Mouse (Mus musculus) heart, embryonic 15.5 days (tissue): ENCODE results near the gene Gm1043. TPM values are rescaled to one million over a fixed set of nuclear protein-coding genes. Genes with fewer than 3 reads are reported as not detected.

Experiments
- ATAC-seq: fragments of 200-750 bp; cut with Nextera tagmentation; replicated peaks from 2 replicates; pipeline ENCODE4 v1.8.0; 2017; ENCODE audit warnings: low read depth, moderate TSS enrichment; ENCODE audit not compliant: insufficient number of reproducible peaks, insufficient read depth, low FRiP score
- H3K27ac ChIP-seq: fragments of 300-500 bp; sonication (generic); 2 replicates; pipeline ENCODE4 v1.5.1; 2015; ENCODE audit warnings: mild to moderate bottlenecking, inconsistent platforms
- H3K27me3 ChIP-seq: fragments of 300-500 bp; sonication (generic); 2 replicates; pipeline ENCODE4 v1.6.1; 2015; ENCODE audit warnings: inconsistent platforms
- H3K36me3 ChIP-seq: fragments of 300-500 bp; sonication (generic); 2 replicates; pipeline ENCODE4 v1.6.1; 2015; ENCODE audit warnings: mild to moderate bottlenecking, inconsistent platforms
- H3K4me1 ChIP-seq: fragments of 300-500 bp; sonication (generic); replicated peaks from 2 replicates; pipeline ENCODE4 v1.6.1; 2015; ENCODE audit warnings: inconsistent platforms
- H3K4me2 ChIP-seq: fragments of 300-500 bp; sonication (generic); 2 replicates; pipeline ENCODE4 v1.6.1; 2015; ENCODE audit warnings: inconsistent platforms, mild to moderate bottlenecking, moderate library complexity
- H3K4me3 ChIP-seq: fragments of 300-500 bp; sonication (generic); 2 replicates; pipeline ENCODE4 v1.5.1; 2015; ENCODE audit warnings: mild to moderate bottlenecking, inconsistent platforms
- H3K9ac ChIP-seq: fragments of 300-500 bp; sonication (generic); 2 replicates; pipeline ENCODE4 v1.6.1; 2015; ENCODE audit warnings: mild to moderate bottlenecking, inconsistent platforms
- H3K9me3 ChIP-seq: fragments of 300-500 bp; sonication (generic); replicated peaks from 2 replicates; pipeline ENCODE4 v1.6.1; 2016; ENCODE audit warnings: inconsistent platforms
- WGBS: fragments of 180-500 bp; shearing (Covaris S2); methylation state at CpG from one replicate; pipeline ENCODE4 v1.1.7; 2015; ENCODE audit warnings: mixed read lengths; 5-methylcytosine and 5-hydroxymethylcytosine counted together
- polyA plus RNA-seq: library from polyadenylated mRNA; unstranded; fragments of >200 nt; fragmentation: Nextera tagmentation; extraction: Ambion mirVana; gene quantifications from 2 replicates; pipeline ENCODE4 v1.2.1, GENCODE M21; 2015

Gm1043 gene
- polyA plus RNA-seq, 1 experiment from 2014 or later = not detected

DNA sequence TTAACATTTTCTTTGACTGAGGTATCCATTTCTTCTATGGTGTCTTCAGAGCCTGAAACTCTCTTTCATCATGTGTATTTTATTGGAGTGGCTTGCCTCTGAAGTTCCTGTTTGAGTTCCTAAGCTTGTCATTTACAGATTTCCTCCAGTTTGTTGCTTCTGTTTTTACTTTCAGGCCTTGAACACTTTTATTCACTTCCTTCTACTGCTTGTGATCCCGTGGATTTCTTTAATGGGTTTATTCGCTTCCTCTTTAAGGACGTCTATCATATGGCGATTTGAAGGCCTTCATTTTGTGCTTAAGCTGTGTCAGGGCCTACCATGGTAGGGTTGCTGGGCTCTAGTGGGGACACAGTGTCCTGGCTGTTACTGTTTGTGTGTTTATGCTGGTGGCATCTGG is 11.5 kb upstream of the Gm1043 start:
- no peak overlapping the region for H3K4me2 ChIP-seq
- no peak for ATAC-seq
- H3K9me3 ChIP-seq = no peaks in the 10 kb centered on the region
- 88% methylated on average over 4 of the region's 4 CpGs for WGBS
- no peak overlapping the region for H3K27ac ChIP-seq
- no peak overlapping the region for H3K9ac ChIP-seq
- H3K4me1 ChIP-seq = no peaks in the 10 kb centered on the region
- H3K4me3 ChIP-seq = no peak overlapping the region
- H3K36me3 ChIP-seq = no peaks in the 10 kb centered on the region
- H3K27me3 ChIP-seq = peaks cover 17% of the 10 kb centered on the region

DNA sequence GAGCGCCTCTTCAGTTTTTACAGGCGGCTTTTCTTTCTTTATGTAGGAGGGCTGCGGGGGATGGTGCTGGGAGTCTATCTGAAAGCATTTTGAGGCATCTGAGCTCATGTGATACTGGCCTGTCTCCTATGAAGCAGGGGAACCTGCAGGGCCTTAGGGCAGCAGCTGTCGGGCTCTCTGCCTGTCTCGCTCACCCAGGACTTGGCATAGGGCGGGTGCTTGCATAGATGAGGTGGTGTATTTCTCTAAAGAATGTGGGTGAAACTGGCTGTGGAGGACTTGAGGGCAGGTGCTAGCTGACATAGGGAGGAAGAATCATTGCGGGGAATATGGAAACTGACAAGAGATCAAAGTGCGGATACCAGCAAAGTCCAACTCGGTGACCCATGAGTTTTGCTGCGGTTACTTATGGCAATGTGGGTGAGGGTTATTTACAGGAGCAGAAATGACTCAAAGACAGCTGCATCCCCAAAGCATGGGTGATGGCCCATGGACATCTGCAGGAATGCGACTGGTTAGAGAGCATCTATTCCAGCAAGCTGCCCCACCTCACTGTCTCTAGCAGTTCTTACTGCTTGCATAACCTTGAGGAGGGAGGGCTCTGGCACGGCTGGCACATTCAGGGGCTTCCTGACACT is 8.4 kb upstream of the Gm1043 start:
- no peaks in the 10 kb centered on the region for H3K36me3 ChIP-seq
- ATAC-seq = no peak
- WGBS = 51% methylated on average over 12 of the region's 12 CpGs

DNA sequence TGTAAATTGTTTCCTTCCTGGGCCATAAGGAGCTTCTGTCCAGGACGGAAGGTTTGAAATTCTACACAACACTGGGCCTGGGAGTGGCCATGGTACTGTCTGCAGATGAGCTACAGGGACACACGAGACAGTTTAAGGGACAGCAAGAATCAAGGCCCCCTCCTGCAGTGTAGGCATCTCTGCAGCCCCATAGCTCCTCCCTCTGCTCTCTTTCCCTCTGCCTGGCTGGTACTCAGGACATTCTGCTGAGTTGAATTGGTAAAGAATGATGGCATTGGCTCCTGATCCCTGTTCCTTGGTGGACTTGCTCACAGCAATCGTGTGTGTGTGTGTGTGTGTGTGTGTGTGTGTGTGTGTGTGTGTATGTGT is 7.9 kb upstream of the Gm1043 start:
- no peak for ATAC-seq
- Histone ChIP-seq H3K4me1 (no peaks in the 10 kb centered on the region), H3K27ac (no peak overlapping the region), H3K4me3 (no peak overlapping the region), H3K9ac (no peak overlapping the region), H3K27me3 (peaks cover 17% of the 10 kb centered on the region), H3K9me3 (no peaks in the 10 kb centered on the region), H3K36me3 (no peaks in the 10 kb centered on the region), H3K4me2 (no peak overlapping the region)
- 28% methylated on average over 3 of the region's 3 CpGs for WGBS

More for the DNA sequence above, 8.4 kb upstream of the Gm1043 start:
- Histone ChIP-seq H3K4me2 (no peak overlapping the region), H3K27ac (no peak overlapping the region), H3K4me3 (no peak overlapping the region), H3K9me3 (no peaks in the 10 kb centered on the region), H3K27me3 (peaks cover 17% of the 10 kb centered on the region), H3K9ac (no peak overlapping the region), H3K4me1 (no peaks in the 10 kb centered on the region)

GRCm38 (mm10) chr5:37079484-37079883 is 5.7 kb upstream of the Gm1043 start:
- no peaks in the 10 kb centered on the region for H3K36me3 ChIP-seq
- H3K9ac ChIP-seq = no peak overlapping the region
- H3K4me3 ChIP-seq = no peak overlapping the region
- H3K27me3 ChIP-seq = peaks cover 17% of the 10 kb centered on the region
- no peak overlapping the region for H3K4me2 ChIP-seq
- no peak for ATAC-seq
- H3K27ac ChIP-seq = no peak overlapping the region
- no peaks in the 10 kb centered on the region for H3K4me1 ChIP-seq
- no peaks in the 10 kb centered on the region for H3K9me3 ChIP-seq
- 88% methylated on average over 4 of the region's 4 CpGs for WGBS

DNA sequence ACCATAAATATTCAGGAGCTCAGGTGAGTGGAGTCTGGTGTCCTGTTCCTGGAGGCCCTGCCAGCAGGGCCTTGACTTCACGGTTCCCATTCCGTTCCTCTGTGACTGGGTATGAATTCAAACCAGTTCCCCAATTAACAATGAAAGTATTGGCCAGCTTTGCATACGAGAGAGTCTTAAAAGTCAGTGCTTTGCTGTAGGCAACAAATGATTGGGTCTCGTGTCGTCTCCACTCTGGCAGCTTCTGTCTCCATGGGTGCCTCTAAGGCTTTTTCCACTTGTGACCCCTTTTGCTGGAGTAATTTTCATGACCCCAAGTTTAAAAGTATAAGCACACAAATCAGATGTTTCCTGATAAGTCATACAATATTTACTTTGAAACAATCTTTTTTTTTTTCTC is 4.6 kb upstream of the Gm1043 start:
- ATAC-seq = no peak
- 82% methylated on average over 5 of the region's 5 CpGs for WGBS
- Histone ChIP-seq H3K27me3 (peaks cover 22% of the 10 kb centered on the region), H3K4me1 (no peaks in the 10 kb centered on the region), H3K4me2 (no peak overlapping the region), H3K4me3 (no peak overlapping the region), H3K9me3 (no peaks in the 10 kb centered on the region), H3K36me3 (no peaks in the 10 kb centered on the region), H3K27ac (no peak overlapping the region), H3K9ac (no peak overlapping the region)

- Histone ChIP-seq H3K4me3 (no peak overlapping the region), H3K36me3 (no peaks in the 10 kb centered on the region), H3K9me3 (no peaks in the 10 kb centered on the region), H3K4me1 (no peaks in the 10 kb centered on the region), H3K27me3 (peaks cover 6% of the 10 kb centered on the region; the same call in 1 of the 2 replicates), H3K27ac (no peak overlapping the region), H3K4me2 (no peak overlapping the region), H3K9ac (no peak overlapping the region)
- WGBS = 19% methylated on average over 3 of the region's 3 CpGs
- no peak for ATAC-seq
Observed at GRCm38 (mm10) chr5:37082420-37082819, 2.8 kb upstream of the Gm1043 start.

- H3K4me2 ChIP-seq = no peak overlapping the region
- H3K27ac ChIP-seq = no peak overlapping the region
- H3K4me3 ChIP-seq = no peak overlapping the region
- no peak overlapping the region for H3K9ac ChIP-seq
- 56% methylated on average over 7 of the region's 7 CpGs for WGBS
- no peaks in the 10 kb centered on the region for H3K4me1 ChIP-seq
- ATAC-seq = no peak
- no peaks in the 10 kb centered on the region for H3K36me3 ChIP-seq
- H3K9me3 ChIP-seq = no peaks in the 10 kb centered on the region
- peaks cover 6% of the 10 kb centered on the region; the same call in 1 of the 2 replicates for H3K27me3 ChIP-seq
Observed at GRCm38 (mm10) chr5:37083209-37083770, 1.9 kb upstream of the Gm1043 start.

DNA sequence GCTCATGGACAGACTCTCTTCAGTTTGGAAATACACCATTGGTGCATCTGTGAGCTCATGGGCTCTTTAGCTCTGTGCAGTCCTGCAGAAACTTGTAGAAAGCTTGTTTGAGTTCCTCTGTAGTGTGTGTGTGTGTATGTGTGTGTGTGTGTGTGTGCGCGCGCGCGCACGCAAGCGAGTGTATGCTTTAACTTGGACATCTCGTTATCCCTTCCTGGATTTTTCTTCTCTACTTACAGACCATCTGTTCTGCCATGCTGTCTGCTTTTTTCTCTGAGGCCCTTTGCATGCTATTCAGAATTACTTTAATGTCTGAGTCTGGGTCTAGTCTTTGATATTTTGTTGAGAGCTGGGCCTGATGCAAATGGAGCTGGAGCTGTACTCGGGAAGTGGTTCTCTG is 1.3 kb upstream of the Gm1043 start:
- Histone ChIP-seq H3K36me3 (no peaks in the 10 kb centered on the region), H3K4me1 (no peaks in the 10 kb centered on the region), H3K9me3 (no peaks in the 10 kb centered on the region), H3K9ac (no peak overlapping the region), H3K27me3 (peaks cover 11% of the 10 kb centered on the region; the same call in 1 of the 2 replicates), H3K27ac (no peak overlapping the region), H3K4me2 (no peak overlapping the region), H3K4me3 (no peak overlapping the region)
- ATAC-seq = no peak
- 84% methylated on average over 9 of the region's 9 CpGs for WGBS

- 54% methylated on average over 3 of the region's 3 CpGs for WGBS
- Histone ChIP-seq H3K27me3 (peaks cover 32% of the 10 kb centered on the region), H3K27ac (no peak overlapping the region), H3K4me2 (no peak overlapping the region), H3K4me3 (no peak overlapping the region), H3K9me3 (no peaks in the 10 kb centered on the region), H3K4me1 (peaks cover under 1% of the 10 kb centered on the region), H3K9ac (no peak overlapping the region), H3K36me3 (no peaks in the 10 kb centered on the region)
- ATAC-seq = no peak
Observed at GRCm38 (mm10) chr5:37085918-37086317, 748 bp downstream of the Gm1043 start.

GRCm38 (mm10) chr5:37087786-37088185 is 2.6 kb downstream of the Gm1043 start:
- no peak for ATAC-seq
- Histone ChIP-seq H3K27me3 (peaks cover 51% of the 10 kb centered on the region), H3K4me2 (no peak overlapping the region), H3K9ac (no peak overlapping the region), H3K36me3 (no peaks in the 10 kb centered on the region), H3K27ac (no peak overlapping the region), H3K4me1 (peaks cover 8% of the 10 kb centered on the region), H3K9me3 (no peaks in the 10 kb centered on the region), H3K4me3 (no peak overlapping the region)
- 36% methylated on average over 2 of the region's 2 CpGs for WGBS

- Histone ChIP-seq H3K9ac (no peak overlapping the region), H3K36me3 (no peaks in the 10 kb centered on the region), H3K9me3 (no peaks in the 10 kb centered on the region), H3K4me1 (peaks cover 8% of the 10 kb centered on the region), H3K4me2 (no peak overlapping the region), H3K4me3 (no peak overlapping the region), H3K27ac (no peak overlapping the region), H3K27me3 (peaks cover 56% of the 10 kb centered on the region)
- WGBS = 33% methylated on average over 1 of the region's 1 CpGs
- ATAC-seq = no peak
Observed at GRCm38 (mm10) chr5:37088342-37089108, 3.4 kb downstream of the Gm1043 start.
